Mouse (Mus musculus) neural tube, embryonic 12.5 days (tissue): ENCODE data around the gene Zfp672. TPM values are rescaled to one million over a fixed set of nuclear protein-coding genes. Genes with fewer than 3 reads are reported as not detected.

Experiments used
- ATAC-seq: fragments of 200-750 bp; cut with Nextera tagmentation; 2 replicates; pipeline ENCODE4 v1.8.0; 2017; ENCODE audit warnings: low read depth, mild to moderate bottlenecking, moderate TSS enrichment, moderate library complexity; ENCODE audit not compliant: low FRiP score
- H3K27ac ChIP-seq: fragments of 300-500 bp; sonication (generic); 2 replicates; pipeline ENCODE4 v1.5.1; 2016
- H3K27me3 ChIP-seq: fragments of 300-500 bp; sonication (generic); replicated peaks from 2 replicates; pipeline ENCODE4 v1.6.1; 2016; ENCODE audit warnings: mild to moderate bottlenecking
- H3K36me3 ChIP-seq: fragments of 300-500 bp; sonication (generic); 2 replicates; pipeline ENCODE4 v1.6.1; 2016; ENCODE audit warnings: mild to moderate bottlenecking
- H3K4me1 ChIP-seq: fragments of 300-500 bp; sonication (generic); 2 replicates; pipeline ENCODE4 v1.6.1; 2016
- H3K4me2 ChIP-seq: fragments of 300-500 bp; sonication (generic); replicated peaks from 2 replicates; pipeline ENCODE4 v1.6.1; 2016; ENCODE audit warnings: mild to moderate bottlenecking
- H3K4me3 ChIP-seq: fragments of 300-500 bp; sonication (generic); 2 replicates; pipeline ENCODE4 v1.5.1; 2016
- H3K9ac ChIP-seq: fragments of 300-500 bp; sonication (generic); 2 replicates; pipeline ENCODE4 v1.6.1; 2016; ENCODE audit warnings: mild to moderate bottlenecking
- H3K9me3 ChIP-seq: fragments of 300-500 bp; sonication (generic); 2 replicates; pipeline ENCODE4 v1.6.1; 2016; ENCODE audit warnings: mild to moderate bottlenecking
- WGBS: fragments of 180-500 bp; shearing (Covaris S2); methylation state at CpG from one replicate; pipeline ENCODE4 v1.1.7; 2016; 5-methylcytosine and 5-hydroxymethylcytosine counted together
- polyA plus RNA-seq: library from polyadenylated mRNA; unstranded; fragments of >200 nt; fragmentation: Nextera tagmentation; extraction: Ambion mirVana; gene quantifications from 2 replicates; pipeline ENCODE4 v1.2.1, GENCODE M21; 2016

Gene Zfp672
- polyA plus RNA-seq, 1 experiment from 2014 or later, result 32.2 TPM

- Histone ChIP-seq H3K36me3 (no peaks in the 10 kb centered on the region), H3K9ac (peak overlapping the region; percentile 57), H3K4me1 (peaks cover 6% of the 10 kb centered on the region), H3K4me3 (peak overlapping the region; percentile 56), H3K27me3 (no peaks in the 10 kb centered on the region), H3K27ac (peak overlapping the region; percentile 62; the same call in 1 of the 2 replicates), H3K9me3 (no peaks in the 10 kb centered on the region), H3K4me2 (peak overlapping the region; percentile 63)
- WGBS, result under 1% methylated on average over 36 of the region's 36 CpGs
- peak; percentile 93 for ATAC-seq
Observed at GRCm38 (mm10) chr11:58301837-58302754, 28.0 kb downstream of the Zfp672 start.

GRCm38 (mm10) chr11:58301057-58301456 is 29.1 kb downstream of the Zfp672 start:
- WGBS, result 16% methylated on average over 13 of the region's 13 CpGs
- Histone ChIP-seq H3K9ac (0 out of 2 replicates have a peak overlapping the region, but pooled peaks have one; percentile 17), H3K4me2 (peak overlapping the region; percentile 52), H3K9me3 (no peaks in the 10 kb centered on the region), H3K4me3 (peak overlapping the region; percentile 2; the same call in 1 of the 2 replicates), H3K27ac (no peak overlapping the region), H3K36me3 (no peaks in the 10 kb centered on the region), H3K27me3 (no peaks in the 10 kb centered on the region), H3K4me1 (peaks cover 5% of the 10 kb centered on the region)
- no peak for ATAC-seq

GRCm38 (mm10) chr11:58297396-58297795 is 32.7 kb downstream of the Zfp672 start:
- H3K9ac ChIP-seq, result no peak overlapping the region
- no peaks in the 10 kb centered on the region for H3K36me3 ChIP-seq
- H3K4me3 ChIP-seq, result no peak overlapping the region
- no peaks in the 10 kb centered on the region; the same call in 1 of the 2 replicates for H3K4me1 ChIP-seq
- WGBS, result 67% methylated on average over 6 of the region's 6 CpGs
- no peak overlapping the region for H3K4me2 ChIP-seq
- no peak for ATAC-seq
- no peaks in the 10 kb centered on the region for H3K27me3 ChIP-seq
- no peaks in the 10 kb centered on the region for H3K9me3 ChIP-seq
- H3K27ac ChIP-seq, result no peak overlapping the region

- Histone ChIP-seq H3K4me1 (no peaks in the 10 kb centered on the region), H3K4me2 (no peak overlapping the region), H3K4me3 (no peak overlapping the region), H3K27ac (no peak overlapping the region), H3K27me3 (no peaks in the 10 kb centered on the region), H3K36me3 (no peaks in the 10 kb centered on the region), H3K9ac (no peak overlapping the region), H3K9me3 (no peaks in the 10 kb centered on the region)
- no peak for ATAC-seq
- WGBS, result 55% methylated on average over 4 of the region's 4 CpGs
Observed at GRCm38 (mm10) chr11:58292791-58293190, 37.3 kb downstream of the Zfp672 start.

GRCm38 (mm10) chr11:58290812-58291211 is 39.3 kb downstream of the Zfp672 start:
- no peaks in the 10 kb centered on the region for H3K9me3 ChIP-seq
- no peak for ATAC-seq
- no peaks in the 10 kb centered on the region for H3K4me1 ChIP-seq
- H3K9ac ChIP-seq, result no peak overlapping the region
- no peak overlapping the region for H3K4me3 ChIP-seq
- H3K4me2 ChIP-seq, result no peak overlapping the region
- no peaks in the 10 kb centered on the region for H3K36me3 ChIP-seq
- H3K27ac ChIP-seq, result no peak overlapping the region
- WGBS, result 86% methylated on average over 4 of the region's 4 CpGs
- no peaks in the 10 kb centered on the region for H3K27me3 ChIP-seq

GRCm38 (mm10) chr11:58289992-58290682 is 40.0 kb downstream of the Zfp672 start:
- WGBS, result 79% methylated on average over 9 of the region's 9 CpGs
- no peaks in the 10 kb centered on the region for H3K9me3 ChIP-seq

GRCm38 (mm10) chr11:58282518-58282917 is 47.6 kb downstream of the Zfp672 start:
- Histone ChIP-seq H3K9ac (no peak overlapping the region), H3K36me3 (no peaks in the 10 kb centered on the region), H3K4me2 (no peak overlapping the region), H3K27ac (no peak overlapping the region), H3K4me1 (no peaks in the 10 kb centered on the region), H3K27me3 (no peaks in the 10 kb centered on the region), H3K9me3 (no peaks in the 10 kb centered on the region), H3K4me3 (no peak overlapping the region)
- WGBS, result 87% methylated on average over 5 of the region's 5 CpGs
- ATAC-seq, result no peak

More at GRCm38 (mm10) chr11:58289992-58290682, 40.0 kb downstream of the Zfp672 start:
- H3K4me3 ChIP-seq, result no peak overlapping the region
- H3K4me1 ChIP-seq, result no peaks in the 10 kb centered on the region
- H3K36me3 ChIP-seq, result no peaks in the 10 kb centered on the region
- H3K27me3 ChIP-seq, result no peaks in the 10 kb centered on the region
- H3K9ac ChIP-seq, result no peak overlapping the region
- ATAC-seq, result no peak
- H3K27ac ChIP-seq, result no peak overlapping the region
- no peak overlapping the region for H3K4me2 ChIP-seq

GRCm38 (mm10) chr11:58281970-58282496 is 48.1 kb downstream of the Zfp672 start:
- H3K36me3 ChIP-seq, result no peaks in the 10 kb centered on the region
- WGBS, result 89% methylated on average over 13 of the region's 13 CpGs
- H3K4me1 ChIP-seq, result no peaks in the 10 kb centered on the region
- H3K9me3 ChIP-seq, result no peaks in the 10 kb centered on the region
- H3K4me3 ChIP-seq, result no peak overlapping the region
- no peak overlapping the region for H3K9ac ChIP-seq
- ATAC-seq, result no peak
- no peaks in the 10 kb centered on the region for H3K27me3 ChIP-seq
- H3K27ac ChIP-seq, result no peak overlapping the region
- no peak overlapping the region for H3K4me2 ChIP-seq

- no peaks in the 10 kb centered on the region for H3K9me3 ChIP-seq
- no peak overlapping the region for H3K9ac ChIP-seq
- no peak overlapping the region for H3K27ac ChIP-seq
- no peak for ATAC-seq
- 76% methylated on average over 4 of the region's 4 CpGs for WGBS
- H3K4me1 ChIP-seq, result no peaks in the 10 kb centered on the region
- H3K4me3 ChIP-seq, result no peak overlapping the region
- no peaks in the 10 kb centered on the region for H3K36me3 ChIP-seq
- no peaks in the 10 kb centered on the region for H3K27me3 ChIP-seq
- H3K4me2 ChIP-seq, result no peak overlapping the region
Observed at GRCm38 (mm10) chr11:58275756-58276155, 54.4 kb downstream of the Zfp672 start.

- ATAC-seq, result no peak
- no peaks in the 10 kb centered on the region for H3K36me3 ChIP-seq
- H3K27me3 ChIP-seq, result no peaks in the 10 kb centered on the region
- no peaks in the 10 kb centered on the region for H3K4me1 ChIP-seq
- H3K27ac ChIP-seq, result no peak within 1 kb of the TSS
- H3K4me3 ChIP-seq, result no peak within 1 kb of the TSS
- WGBS, result 53% methylated on average over 2 of the region's 2 CpGs
- H3K4me2 ChIP-seq, result no peak within 1 kb of the TSS
- no peaks in the 10 kb centered on the region for H3K9me3 ChIP-seq
- no peak within 1 kb of the TSS for H3K9ac ChIP-seq
Observed at GRCm38 (mm10) chr11:58274572-58274971, 55.6 kb downstream of the Zfp672 start, which contains the start of gene 4930438A08Rik. 4930438A08Rik (plus strand) TSS chr11:58274799.

GRCm38 (mm10) chr11:58268285-58268684 is 61.9 kb downstream of the Zfp672 start:
- no peaks in the 10 kb centered on the region for H3K9me3 ChIP-seq
- no peak overlapping the region for H3K4me2 ChIP-seq
- H3K27me3 ChIP-seq, result no peaks in the 10 kb centered on the region
- H3K4me3 ChIP-seq, result no peak overlapping the region
- H3K36me3 ChIP-seq, result no peaks in the 10 kb centered on the region
- H3K9ac ChIP-seq, result no peak overlapping the region
- 91% methylated on average over 3 of the region's 3 CpGs for WGBS
- no peaks in the 10 kb centered on the region for H3K4me1 ChIP-seq
- ATAC-seq, result no peak
- H3K27ac ChIP-seq, result no peak overlapping the region
